Mouse (Mus musculus) MEL (cell line): ENCODE results near the gene Olfr287.

ENCODE experiments used
- CHD2 ChIP-seq: IDR thresholded peaks from 2 replicates; pipeline ENCODE4 v1.6.1; 2011; ENCODE audit warnings: low read length, improper control_type of control experiment
- CTCF ChIP-seq, 3 experiments: IDR thresholded peaks in 2 of 3; conservative IDR thresholded peaks in 1 of 3; 2 replicates each; pipeline ENCODE4 v1.5.1; 2011 to 2012; ENCODE audit warnings: low read length in 3 of 3, low read depth in 2 of 3, mild to moderate bottlenecking in 2 of 3, improper control_type of control experiment in 1 of 3, inconsistent platforms in 1 of 3, mixed read lengths in 1 of 3, moderate library complexity in 1 of 3; ENCODE audit not compliant: control insufficient read depth in 1 of 3, insufficient read depth in 1 of 3, poor library complexity in 1 of 3, severe bottlenecking in 1 of 3
- E2F4 ChIP-seq: IDR thresholded peaks from 2 replicates; pipeline ENCODE4 v1.6.1; 2011; ENCODE audit warnings: low read depth, low read length, improper control_type of control experiment, borderline replicate concordance
- ETS1 ChIP-seq: IDR thresholded peaks from 2 replicates; pipeline ENCODE4 v1.6.1; 2012; ENCODE audit warnings: low read depth, mild to moderate bottlenecking, inconsistent platforms, low read length, improper control_type of control experiment, moderate library complexity
- GABPA ChIP-seq: IDR thresholded peaks from 2 replicates; pipeline ENCODE4 v1.6.1; 2012; ENCODE audit warnings: low read depth, mild to moderate bottlenecking, inconsistent platforms, low read length, improper control_type of control experiment, moderate library complexity
- NRF1 ChIP-seq: IDR thresholded peaks from 2 replicates; pipeline ENCODE4 v1.6.1; 2014; ENCODE audit warnings: low read depth, mild to moderate bottlenecking, inconsistent platforms, low read length, improper control_type of control experiment, moderate library complexity; ENCODE audit not compliant: poor library complexity, insufficient read depth, severe bottlenecking
- POLR2A ChIP-seq, 2 experiments: IDR thresholded peaks; 2 replicates each; pipeline ENCODE4 v1.6.1; 2011 to 2012; ENCODE audit warnings: low read length in 2 of 2, mild to moderate bottlenecking in 2 of 2, control low read depth in 1 of 2, improper control_type of control experiment in 1 of 2, low read depth in 1 of 2, moderate library complexity in 1 of 2; ENCODE audit not compliant: control insufficient read depth in 1 of 2, insufficient read depth in 1 of 2, poor library complexity in 1 of 2
- POLR2AphosphoS2 ChIP-seq: IDR thresholded peaks from 2 replicates; pipeline ENCODE4 v1.6.1; 2011; ENCODE audit warnings: low read length, improper control_type of control experiment
- SIN3A ChIP-seq: IDR thresholded peaks from 2 replicates; pipeline ENCODE4 v1.6.1; 2012; ENCODE audit warnings: low read length, improper control_type of control experiment, inconsistent platforms
- SMC3 ChIP-seq: IDR thresholded peaks from 2 replicates; pipeline ENCODE4 v1.6.1; 2011; ENCODE audit warnings: low read depth, low read length, improper control_type of control experiment
- TAL1 ChIP-seq: IDR thresholded peaks from 2 replicates; pipeline ENCODE4 v1.6.1; 2012; ENCODE audit warnings: mild to moderate bottlenecking, inconsistent platforms, low read length, moderate library complexity, mixed read lengths
- TCF12 ChIP-seq: IDR thresholded peaks from 2 replicates; pipeline ENCODE4 v1.6.1; 2014; ENCODE audit warnings: low read depth, mild to moderate bottlenecking, inconsistent platforms, low read length, improper control_type of control experiment, moderate library complexity
- ZC3H11A ChIP-seq: IDR thresholded peaks from 2 replicates; pipeline ENCODE4 v1.6.1; 2012; ENCODE audit warnings: low read depth, mild to moderate bottlenecking, inconsistent platforms, low read length, improper control_type of control experiment
- ZNF384 ChIP-seq: IDR thresholded peaks from 2 replicates; pipeline ENCODE4 v1.6.1; 2012; ENCODE audit warnings: low read depth, mild to moderate bottlenecking, inconsistent platforms, low read length, improper control_type of control experiment

- TF ChIP-seq POLR2AphosphoS2: no peak
- no peak for TF ChIP-seq ZNF384
- no peak for TF ChIP-seq TCF12
- no peak for TF ChIP-seq POLR2A (IDR thresholded peaks at IDR 0.05; ENCODE audit: control insufficient read depth in 1 of 2, insufficient read depth in 1 of 2, low read depth in 1 of 2, low read length in 2 of 2, poor library complexity in 1 of 2)
- TF ChIP-seq CTCF (IDR thresholded peaks at IDR 0.05 in 2 of 3, conservative IDR thresholded peaks at IDR 0.05 in 1 of 3; ENCODE audit: control insufficient read depth in 1 of 3, insufficient read depth in 1 of 3, low read depth in 2 of 3, low read length in 3 of 3, poor library complexity in 1 of 3, severe bottlenecking in 1 of 3): no peak
- no peak for TF ChIP-seq E2F4
- no peak for TF ChIP-seq GABPA
- no peak for TF ChIP-seq TAL1
- no peak for TF ChIP-seq ETS1
- TF ChIP-seq NRF1: no peak
- no peak for TF ChIP-seq ZC3H11A
- TF ChIP-seq SMC3: no peak
- TF ChIP-seq CHD2: no peak
- no peak for TF ChIP-seq SIN3A
Measured at GRCm38 (mm10) chr15:98257776-98258175, 36.9 kb upstream of the Olfr287 start.
